Mouse (Mus musculus) myocyte (in vitro differentiated cells): Measurements from ENCODE around the gene Cox5b.
"Not testable (repeated sequence)": the region's sequence is repeated elsewhere in the genome, so short reads cannot be mapped to it uniquely, and the experiment has no call there.

Experiments
- CEBPB ChIP-seq: IDR thresholded peaks from 2 replicates; pipeline ENCODE4 v1.6.1; 2011; ENCODE audit warnings: mild to moderate bottlenecking, moderate library complexity; ENCODE audit not compliant: poor library complexity, insufficient read depth, severe bottlenecking
- E2F4 ChIP-seq: IDR thresholded peaks from one replicate; pipeline ENCODE4 v1.6.1; 2011; ENCODE audit warnings: mild to moderate bottlenecking, control low read depth, moderate library complexity; ENCODE audit not compliant: insufficient read depth
- MAX ChIP-seq: IDR thresholded peaks from one replicate; pipeline ENCODE4 v1.6.1; 2011; ENCODE audit warnings: low read depth, mild to moderate bottlenecking, control low read depth
- MYOD1 ChIP-seq, 3 experiments: IDR thresholded peaks; one replicate each; pipeline ENCODE4 v1.6.1; 2011; ENCODE audit warnings: control low read depth in 2 of 3, low read depth in 2 of 3, mild to moderate bottlenecking in 2 of 3, moderate library complexity in 1 of 3; ENCODE audit not compliant: insufficient read length in 2 of 3, control insufficient read depth in 1 of 3
- MYOG ChIP-seq, 3 experiments: IDR thresholded peaks; one replicate each; pipeline ENCODE4 v1.6.1; 2011; ENCODE audit warnings: control low read depth in 2 of 3, low read depth in 2 of 3, mild to moderate bottlenecking in 2 of 3; ENCODE audit not compliant: insufficient read length in 2 of 3, control insufficient read depth in 1 of 3, insufficient read depth in 1 of 3
- POLR2A ChIP-seq: IDR thresholded peaks from one replicate; pipeline ENCODE4 v1.6.1; 2011; ENCODE audit warnings: low read depth, mild to moderate bottlenecking, control low read depth, moderate library complexity; ENCODE audit not compliant: insufficient read length
- POLR2AphosphoS2 ChIP-seq: IDR thresholded peaks from one replicate; pipeline ENCODE4 v1.6.1; 2011; ENCODE audit warnings: low read depth, control low read depth; ENCODE audit not compliant: insufficient read length
- SRF ChIP-seq: IDR thresholded peaks from one replicate; pipeline ENCODE4 v1.6.1; 2011; ENCODE audit warnings: low read depth; ENCODE audit not compliant: control insufficient read depth, insufficient read length
- TCF12 ChIP-seq: IDR thresholded peaks from one replicate; pipeline ENCODE4 v1.6.1; 2011; ENCODE audit warnings: mild to moderate bottlenecking, control low read depth; ENCODE audit not compliant: poor library complexity, insufficient read depth, severe bottlenecking
- TCF3 ChIP-seq: IDR thresholded peaks from one replicate; pipeline ENCODE4 v1.6.1; 2011; ENCODE audit warnings: low read depth, control low read depth; ENCODE audit not compliant: insufficient read length
- USF1 ChIP-seq: IDR thresholded peaks from one replicate; pipeline ENCODE4 v1.6.1; 2011; ENCODE audit warnings: low read depth, mild to moderate bottlenecking, control low read depth, moderate library complexity

- not testable (repeated sequence) for TF ChIP-seq POLR2A; TCF12; MAX; POLR2AphosphoS2; SRF; USF1; CEBPB; MYOG (IDR thresholded peaks at IDR 0.05; ENCODE audit: control insufficient read depth in 1 of 3, insufficient read depth in 1 of 3, insufficient read length in 2 of 3, low read depth in 2 of 3); MYOD1 (IDR thresholded peaks at IDR 0.05; ENCODE audit: control insufficient read depth in 1 of 3, insufficient read length in 2 of 3, low read depth in 2 of 3); TCF3; E2F4
Measured at GRCm38 (mm10) chr1:36668007-36668406, 23.2 kb upstream of the Cox5b start.
